Mouse (Mus musculus): ENCODE measurements at regions not wholly inside any gene's neighbourhood (a gene's known extent, or its start where the extent isn't known, plus 50 kb on each side); places are given as distances from the start of the nearest gene placed in this dataset.
A peak's percentile ranks its signal among the peaks of the same experiment; 100 is the strongest.
"Not testable (repeated sequence)": the region's sequence is repeated elsewhere in the genome, so short reads cannot be mapped to it uniquely, and the experiment has no call there.

DNA sequence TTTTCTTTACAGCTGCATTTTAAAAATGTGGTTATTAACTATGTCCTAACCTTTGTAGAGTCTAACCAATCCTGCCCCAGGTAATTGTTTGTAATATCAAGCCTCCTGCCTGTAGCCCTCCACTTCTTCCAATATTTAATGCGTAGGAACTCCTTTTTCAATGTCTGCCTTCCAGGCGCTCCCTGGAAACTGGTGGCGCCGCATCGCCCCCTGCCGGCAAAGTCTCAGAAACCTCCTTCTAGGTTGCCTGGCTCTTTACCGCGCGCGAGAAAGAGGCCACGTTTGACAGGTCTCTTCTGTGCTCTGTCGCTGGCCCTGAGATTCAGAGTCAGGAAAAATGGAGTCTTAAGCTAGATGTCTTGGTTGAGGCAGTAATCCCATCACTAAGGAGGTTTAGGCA lies 542.8 kb downstream of the Zfp704 start:
- H3K4me3 ChIP-seq (ENCODE audit: insufficient read depth, low read depth, low read length) = no peak overlapping the region
- no peaks in the 10 kb centered on the region for H3K27me3 ChIP-seq (ENCODE audit: control insufficient read depth, insufficient read depth, low read length)
- no peak overlapping the region for H3K9ac ChIP-seq (ENCODE audit: low read depth, low read length)
- no peaks in the 10 kb centered on the region for H3K4me1 ChIP-seq (ENCODE audit: control insufficient read depth, insufficient read depth, low read length)
- 4% methylated on average over 12 of the region's 12 CpGs for WGBS
- peak; percentile 20 for DNase-seq (ENCODE audit: extremely low read depth, low read depth, low spot score)
- H3K79me2 ChIP-seq (ENCODE audit: control insufficient read depth, insufficient read depth, low read length) = no peaks in the 10 kb centered on the region
- H3K36me3 ChIP-seq (ENCODE audit: control insufficient read depth, insufficient read depth, low read length) = no peaks in the 10 kb centered on the region
- TF ChIP-seq CTCF (IDR thresholded peaks at IDR 0.05; ENCODE audit: low read depth, low read length) (peak; percentile 85), POLR2A (IDR thresholded peaks at IDR 0.05; ENCODE audit: extremely low read depth, insufficient read depth, low read length) (no peak)
- no peak overlapping the region for H3K27ac ChIP-seq (replicated peaks; ENCODE audit: insufficient read depth, low read depth, low read length)

- TF ChIP-seq CTCF (IDR thresholded peaks at IDR 0.05; ENCODE audit: low read depth, low read length) = no peak
- TF ChIP-seq POLR2A (IDR thresholded peaks at IDR 0.05; ENCODE audit: extremely low read depth, insufficient read depth, low read length) = no peak
- Histone ChIP-seq H3K27ac (replicated peaks; ENCODE audit: insufficient read depth, low read depth, low read length) (no peak overlapping the region), H3K36me3 (ENCODE audit: control insufficient read depth, insufficient read depth, low read length) (no peaks in the 10 kb centered on the region), H3K9ac (ENCODE audit: low read depth, low read length) (no peak overlapping the region), H3K4me3 (ENCODE audit: insufficient read depth, low read depth, low read length) (no peak overlapping the region), H3K27me3 (ENCODE audit: control insufficient read depth, insufficient read depth, low read length) (no peaks in the 10 kb centered on the region), H3K4me1 (ENCODE audit: control insufficient read depth, insufficient read depth, low read length) (no peaks in the 10 kb centered on the region), H3K79me2 (ENCODE audit: control insufficient read depth, insufficient read depth, low read length) (no peaks in the 10 kb centered on the region)
- WGBS = 86% methylated on average over 5 of the region's 5 CpGs
- DNase-seq (ENCODE audit: extremely low read depth, low read depth, low spot score) = no peak
These were observed 543.5 kb downstream of the Zfp704 start for GRCm38 (mm10) chr3:9066374-9066773.

DNA sequence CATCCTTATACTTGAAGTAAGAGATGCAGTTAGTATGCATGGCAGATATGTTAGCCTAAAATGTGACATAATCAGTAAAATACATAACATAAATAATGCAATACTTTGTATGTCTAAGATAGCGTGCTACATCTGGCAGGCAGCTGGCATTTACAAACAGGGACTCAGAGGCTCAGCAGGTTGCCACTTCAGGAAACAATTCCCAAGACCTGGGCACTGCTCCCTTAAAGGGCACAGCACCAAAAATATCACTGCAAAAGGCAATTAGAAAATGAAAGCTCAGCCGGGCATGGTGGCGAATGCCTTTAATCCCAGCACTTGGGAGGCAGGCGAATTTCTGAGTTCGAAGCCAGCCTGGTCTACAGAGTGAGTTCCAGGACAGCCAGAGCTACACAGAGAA lies 544.0 kb downstream of the Zfp704 start:
- H3K36me3 ChIP-seq (ENCODE audit: control insufficient read depth, insufficient read depth, low read length) = no peaks in the 10 kb centered on the region
- no peak for DNase-seq (ENCODE audit: extremely low read depth, low read depth, low spot score)
- no peaks in the 10 kb centered on the region for H3K27me3 ChIP-seq (ENCODE audit: control insufficient read depth, insufficient read depth, low read length)
- 78% methylated on average over 5 of the region's 5 CpGs for WGBS
- H3K27ac ChIP-seq (replicated peaks; ENCODE audit: insufficient read depth, low read depth, low read length) = no peak overlapping the region
- no peaks in the 10 kb centered on the region for H3K4me1 ChIP-seq (ENCODE audit: control insufficient read depth, insufficient read depth, low read length)
- TF ChIP-seq POLR2A (IDR thresholded peaks at IDR 0.05; ENCODE audit: extremely low read depth, insufficient read depth, low read length) (no peak), CTCF (IDR thresholded peaks at IDR 0.05; ENCODE audit: low read depth, low read length) (no peak)
- no peaks in the 10 kb centered on the region for H3K79me2 ChIP-seq (ENCODE audit: control insufficient read depth, insufficient read depth, low read length)
- no peak overlapping the region for H3K9ac ChIP-seq (ENCODE audit: low read depth, low read length)
- no peak overlapping the region for H3K4me3 ChIP-seq (ENCODE audit: insufficient read depth, low read depth, low read length)

DNA sequence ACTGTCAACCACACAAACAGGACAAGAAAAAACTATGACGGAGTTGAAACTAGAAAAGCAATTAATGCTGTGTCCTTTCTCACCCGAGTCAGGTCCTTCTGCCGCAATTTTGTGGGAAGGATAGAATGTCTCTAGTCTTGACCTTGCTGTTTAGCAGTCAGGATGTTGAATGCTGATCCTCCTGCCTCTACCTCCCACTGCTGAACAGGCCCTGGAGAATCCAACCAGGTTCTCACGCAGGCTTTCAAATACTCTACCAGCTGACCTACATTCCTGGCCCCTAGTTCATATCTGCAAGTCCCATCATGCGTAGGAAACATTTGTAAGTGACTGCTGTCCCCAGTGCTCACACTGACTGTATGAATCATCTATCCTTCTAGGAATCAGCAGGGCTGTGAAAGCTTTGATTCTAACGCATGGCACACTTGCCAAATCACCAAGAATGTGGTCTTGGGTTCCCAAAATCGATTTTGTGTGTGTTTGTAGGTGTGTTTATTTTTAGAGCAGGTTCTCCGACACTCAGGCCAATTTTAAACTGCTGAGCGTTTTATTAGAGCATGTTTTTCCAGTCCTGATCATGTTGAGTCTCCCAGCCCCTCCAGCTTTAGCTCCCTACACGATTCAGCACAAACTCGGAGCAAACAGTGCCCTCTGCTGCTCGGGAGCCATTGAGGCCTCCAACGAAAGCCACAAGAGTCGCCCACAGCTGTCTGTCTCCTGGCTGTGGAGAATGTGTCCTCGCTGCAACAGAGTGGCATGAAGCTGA lies 545.4 kb downstream of the Zfp704 start:
- no peaks in the 10 kb centered on the region for H3K27me3 ChIP-seq (ENCODE audit: control insufficient read depth, insufficient read depth, low read length)
- no peak overlapping the region for H3K9ac ChIP-seq (ENCODE audit: low read depth, low read length)
- peak; percentile 19 for DNase-seq (ENCODE audit: extremely low read depth, low read depth, low spot score)

DNA sequence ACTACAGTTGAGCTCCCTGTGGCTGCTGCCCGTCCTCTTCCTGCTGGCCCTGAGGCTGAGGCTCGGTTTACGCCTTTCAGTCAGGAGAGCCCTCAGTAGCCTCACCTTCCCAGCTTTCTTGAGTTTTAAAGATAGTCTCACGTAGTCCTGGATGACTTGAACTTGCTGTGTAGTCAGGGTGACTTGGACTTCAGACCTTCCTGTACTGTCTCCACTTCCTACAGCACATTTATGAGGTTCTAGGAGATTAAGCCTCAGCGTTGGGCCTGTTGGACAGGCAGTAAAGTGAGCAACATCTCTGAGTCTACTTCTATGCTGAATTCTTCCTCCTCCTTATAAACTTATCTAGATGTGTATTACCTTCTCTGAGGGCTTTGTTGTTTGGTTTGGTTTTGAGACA lies 546.2 kb downstream of the Zfp704 start:
- 86% methylated on average over 5 of the region's 5 CpGs for WGBS
- no peak for DNase-seq (ENCODE audit: extremely low read depth, low read depth, low spot score)
- H3K27me3 ChIP-seq (ENCODE audit: control insufficient read depth, insufficient read depth, low read length) = no peaks in the 10 kb centered on the region
- H3K27ac ChIP-seq (replicated peaks; ENCODE audit: insufficient read depth, low read depth, low read length) = no peak overlapping the region
- no peaks in the 10 kb centered on the region for H3K4me1 ChIP-seq (ENCODE audit: control insufficient read depth, insufficient read depth, low read length)
- TF ChIP-seq CTCF (IDR thresholded peaks at IDR 0.05; ENCODE audit: low read depth, low read length) = no peak
- no peak for TF ChIP-seq POLR2A (IDR thresholded peaks at IDR 0.05; ENCODE audit: extremely low read depth, insufficient read depth, low read length)
- H3K4me3 ChIP-seq (ENCODE audit: insufficient read depth, low read depth, low read length) = no peak overlapping the region
- H3K9ac ChIP-seq (ENCODE audit: low read depth, low read length) = no peak overlapping the region
- H3K36me3 ChIP-seq (ENCODE audit: control insufficient read depth, insufficient read depth, low read length) = no peaks in the 10 kb centered on the region
- no peaks in the 10 kb centered on the region for H3K79me2 ChIP-seq (ENCODE audit: control insufficient read depth, insufficient read depth, low read length)

More for the DNA sequence above, 545.4 kb downstream of the Zfp704 start:
- no peak overlapping the region for H3K4me3 ChIP-seq (ENCODE audit: insufficient read depth, low read depth, low read length)
- H3K36me3 ChIP-seq (ENCODE audit: control insufficient read depth, insufficient read depth, low read length) = no peaks in the 10 kb centered on the region
- H3K4me1 ChIP-seq (ENCODE audit: control insufficient read depth, insufficient read depth, low read length) = no peaks in the 10 kb centered on the region
- WGBS = 41% methylated on average over 15 of the region's 15 CpGs
- no peak overlapping the region for H3K27ac ChIP-seq (replicated peaks; ENCODE audit: insufficient read depth, low read depth, low read length)
- TF ChIP-seq POLR2A (IDR thresholded peaks at IDR 0.05; ENCODE audit: extremely low read depth, insufficient read depth, low read length) (no peak), CTCF (IDR thresholded peaks at IDR 0.05; ENCODE audit: low read depth, low read length) (peak; percentile 62)
- no peaks in the 10 kb centered on the region for H3K79me2 ChIP-seq (ENCODE audit: control insufficient read depth, insufficient read depth, low read length)

GRCm38 (mm10) chr3:9061396-9061795 lies 548.5 kb downstream of the Zfp704 start:
- Histone ChIP-seq H3K36me3 (ENCODE audit: control insufficient read depth, insufficient read depth, low read length) (no peaks in the 10 kb centered on the region), H3K4me1 (ENCODE audit: control insufficient read depth, insufficient read depth, low read length) (no peaks in the 10 kb centered on the region), H3K9ac (ENCODE audit: low read depth, low read length) (no peak overlapping the region), H3K79me2 (ENCODE audit: control insufficient read depth, insufficient read depth, low read length) (no peaks in the 10 kb centered on the region), H3K27me3 (ENCODE audit: control insufficient read depth, insufficient read depth, low read length) (no peaks in the 10 kb centered on the region), H3K27ac (replicated peaks; ENCODE audit: insufficient read depth, low read depth, low read length) (no peak overlapping the region), H3K4me3 (ENCODE audit: insufficient read depth, low read depth, low read length) (no peak overlapping the region)
- 96% methylated on average over 2 of the region's 2 CpGs for WGBS
- no peak for TF ChIP-seq POLR2A (IDR thresholded peaks at IDR 0.05; ENCODE audit: extremely low read depth, insufficient read depth, low read length)
- DNase-seq (ENCODE audit: extremely low read depth, low read depth, low spot score) = no peak

- not testable (repeated sequence) for H3K4me3 ChIP-seq (ENCODE audit: insufficient read depth, low read depth, low read length); H3K9ac ChIP-seq (ENCODE audit: low read depth, low read length); H3K27ac ChIP-seq (replicated peaks; ENCODE audit: insufficient read depth, low read depth, low read length); DNase-seq (ENCODE audit: extremely low read depth, low read depth, low spot score); H3K36me3 ChIP-seq (ENCODE audit: control insufficient read depth, insufficient read depth, low read length); H3K27me3 ChIP-seq (ENCODE audit: control insufficient read depth, insufficient read depth, low read length); H3K4me1 ChIP-seq (ENCODE audit: control insufficient read depth, insufficient read depth, low read length); H3K79me2 ChIP-seq (ENCODE audit: control insufficient read depth, insufficient read depth, low read length)
- WGBS = 75% methylated on average over 3 of the region's 3 CpGs
These were observed 552.2 kb downstream of the Zfp704 start for GRCm38 (mm10) chr3:9057703-9058102.

All from liver, adult 2 months (tissue).